Mouse (Mus musculus): Measurements from ENCODE around the gene Krtcap2. TPM values are rescaled to one million over a fixed set of nuclear protein-coding genes. Genes with fewer than 3 reads are reported as not detected.

Krtcap2 gene
- polyA plus RNA-seq, 1 experiment from 2014 or later: 349 TPM

- peak; percentile 99 for DNase-seq (ENCODE audit: low spot score)
- Histone ChIP-seq H3K27ac (replicated peaks; ENCODE audit: low read depth, low read length) (peak overlapping the region; percentile 86), H3K9me3 (ENCODE audit: control insufficient read depth, low read length) (no peaks in the 10 kb centered on the region), H3K4me1 (ENCODE audit: control insufficient read depth, insufficient read depth, low read length) (peaks cover 18% of the 10 kb centered on the region), H3K36me3 (ENCODE audit: control insufficient read depth, insufficient read depth, low read length) (peaks cover 11% of the 10 kb centered on the region), H3K4me2 (ENCODE audit: low read depth, low read length) (peak overlapping the region; percentile 67), H3K9ac (ENCODE audit: low read depth, low read length) (peak overlapping the region; percentile 53), H3K4me3 (ENCODE audit: low read depth, low read length) (peak overlapping the region; percentile 38), H3K27me3 (replicated peaks; ENCODE audit: control insufficient read depth, insufficient read depth, low read length) (no peaks in the 10 kb centered on the region)
- WGBS: 4% methylated on average over 35 of the region's 41 CpGs
- peak; percentile 92 for ATAC-seq (ENCODE audit: low read depth)
Observed at GRCm38 (mm10) chr3:89227307-89228179, 18.2 kb upstream of the Krtcap2 start.

DNA sequence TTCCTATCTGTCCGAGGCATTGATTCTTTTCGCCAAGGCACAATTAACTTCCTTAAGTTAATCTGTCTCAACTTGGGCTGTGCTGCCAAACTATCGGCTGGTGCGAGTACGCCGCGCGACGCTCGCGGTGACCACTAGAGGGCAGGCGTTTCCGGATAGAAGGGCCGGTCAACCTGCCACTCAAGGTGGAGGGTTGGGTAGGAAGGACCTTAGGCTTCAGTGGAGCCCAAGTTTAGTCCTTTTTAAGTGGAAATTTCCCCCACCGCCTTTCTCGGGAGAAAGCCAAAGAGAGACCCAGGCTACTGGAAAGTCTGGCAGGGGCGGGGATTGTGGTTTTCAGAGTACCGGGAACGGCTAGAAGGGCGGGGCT, 17.6 kb upstream of the Krtcap2 start:
- H3K4me3 ChIP-seq (ENCODE audit: low read depth, low read length): peak overlapping the region; percentile 38
- H3K4me2 ChIP-seq (ENCODE audit: low read depth, low read length): peak overlapping the region; percentile 67
- peak overlapping the region; percentile 53 for H3K9ac ChIP-seq (ENCODE audit: low read depth, low read length)
- ATAC-seq (ENCODE audit: low read depth) (peak; percentile 51), DNase-seq (ENCODE audit: low spot score) (peak; percentile 89)
- H3K27me3 ChIP-seq (replicated peaks; ENCODE audit: control insufficient read depth, insufficient read depth, low read length): no peaks in the 10 kb centered on the region
- under 1% methylated on average over 19 of the region's 20 CpGs for WGBS
- peaks cover 11% of the 10 kb centered on the region for H3K36me3 ChIP-seq (ENCODE audit: control insufficient read depth, insufficient read depth, low read length)
- peaks cover 18% of the 10 kb centered on the region for H3K4me1 ChIP-seq (ENCODE audit: control insufficient read depth, insufficient read depth, low read length)
- H3K9me3 ChIP-seq (ENCODE audit: control insufficient read depth, low read length): no peaks in the 10 kb centered on the region
- peak overlapping the region; percentile 86 for H3K27ac ChIP-seq (replicated peaks; ENCODE audit: low read depth, low read length)

- Histone ChIP-seq H3K27me3 (replicated peaks; ENCODE audit: control insufficient read depth, insufficient read depth, low read length) (no peaks in the 10 kb centered on the region), H3K36me3 (ENCODE audit: control insufficient read depth, insufficient read depth, low read length) (peaks cover 11% of the 10 kb centered on the region), H3K27ac (replicated peaks; ENCODE audit: low read depth, low read length) (peak within 1 kb of the TSS; percentile 86), H3K4me1 (ENCODE audit: control insufficient read depth, insufficient read depth, low read length) (peaks cover 18% of the 10 kb centered on the region), H3K9me3 (ENCODE audit: control insufficient read depth, low read length) (no peaks in the 10 kb centered on the region), H3K9ac (ENCODE audit: low read depth, low read length) (peak within 1 kb of the TSS; percentile 53), H3K4me3 (ENCODE audit: low read depth, low read length) (peak within 1 kb of the TSS; percentile 38), H3K4me2 (ENCODE audit: low read depth, low read length) (peak within 1 kb of the TSS; percentile 67)
- ATAC-seq (ENCODE audit: low read depth) (no peak), DNase-seq (ENCODE audit: low spot score) (no peak)
- WGBS: 28% methylated on average over 10 of the region's 10 CpGs
Observed at GRCm38 (mm10) chr3:89228836-89229235, 16.9 kb upstream of the Krtcap2 start, which contains the start of gene Muc1. Muc1 (plus strand) TSS chr3:89229057.

- Histone ChIP-seq H3K36me3 (ENCODE audit: control insufficient read depth, insufficient read depth, low read length) (peaks cover 10% of the 10 kb centered on the region), H3K9me3 (ENCODE audit: control insufficient read depth, low read length) (no peaks in the 10 kb centered on the region), H3K4me3 (ENCODE audit: low read depth, low read length) (no peak overlapping the region), H3K4me1 (ENCODE audit: control insufficient read depth, insufficient read depth, low read length) (peaks cover 18% of the 10 kb centered on the region), H3K27me3 (replicated peaks; ENCODE audit: control insufficient read depth, insufficient read depth, low read length) (no peaks in the 10 kb centered on the region), H3K9ac (ENCODE audit: low read depth, low read length) (no peak overlapping the region), H3K27ac (replicated peaks; ENCODE audit: low read depth, low read length) (no peak overlapping the region), H3K4me2 (ENCODE audit: low read depth, low read length) (no peak overlapping the region)
- WGBS: 58% methylated on average over 4 of the region's 4 CpGs
- DNase-seq (ENCODE audit: low spot score) (no peak), ATAC-seq (ENCODE audit: low read depth) (no peak)
Observed at GRCm38 (mm10) chr3:89229276-89229675, 16.5 kb upstream of the Krtcap2 start.

DNA sequence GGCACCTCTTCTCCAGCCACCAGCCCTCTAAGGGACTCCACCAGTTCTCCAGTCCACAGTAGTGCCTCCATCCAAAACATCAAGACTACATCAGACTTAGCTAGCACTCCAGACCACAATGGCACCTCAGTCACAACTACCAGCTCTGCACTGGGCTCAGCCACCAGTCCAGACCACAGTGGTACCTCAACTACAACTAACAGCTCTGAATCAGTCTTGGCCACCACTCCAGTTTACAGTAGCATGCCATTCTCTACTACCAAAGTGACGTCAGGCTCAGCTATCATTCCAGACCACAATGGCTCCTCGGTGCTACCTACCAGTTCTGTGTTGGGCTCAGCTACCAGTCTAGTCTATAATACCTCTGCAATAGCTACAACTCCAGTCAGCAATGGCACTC, 15.2 kb upstream of the Krtcap2 start:
- 92% methylated on average over 2 of the region's 2 CpGs for WGBS
- Histone ChIP-seq H3K9ac (ENCODE audit: low read depth, low read length) (no peak overlapping the region), H3K4me2 (ENCODE audit: low read depth, low read length) (no peak overlapping the region), H3K9me3 (ENCODE audit: control insufficient read depth, low read length) (no peaks in the 10 kb centered on the region), H3K36me3 (ENCODE audit: control insufficient read depth, insufficient read depth, low read length) (peaks cover 7% of the 10 kb centered on the region; the same call in 1 of the 2 replicates), H3K4me1 (ENCODE audit: control insufficient read depth, insufficient read depth, low read length) (peaks cover 18% of the 10 kb centered on the region), H3K27me3 (replicated peaks; ENCODE audit: control insufficient read depth, insufficient read depth, low read length) (no peaks in the 10 kb centered on the region), H3K4me3 (ENCODE audit: low read depth, low read length) (no peak overlapping the region), H3K27ac (replicated peaks; ENCODE audit: low read depth, low read length) (no peak overlapping the region)
- DNase-seq (ENCODE audit: low spot score): no peak
- ATAC-seq (ENCODE audit: low read depth): no peak

DNA sequence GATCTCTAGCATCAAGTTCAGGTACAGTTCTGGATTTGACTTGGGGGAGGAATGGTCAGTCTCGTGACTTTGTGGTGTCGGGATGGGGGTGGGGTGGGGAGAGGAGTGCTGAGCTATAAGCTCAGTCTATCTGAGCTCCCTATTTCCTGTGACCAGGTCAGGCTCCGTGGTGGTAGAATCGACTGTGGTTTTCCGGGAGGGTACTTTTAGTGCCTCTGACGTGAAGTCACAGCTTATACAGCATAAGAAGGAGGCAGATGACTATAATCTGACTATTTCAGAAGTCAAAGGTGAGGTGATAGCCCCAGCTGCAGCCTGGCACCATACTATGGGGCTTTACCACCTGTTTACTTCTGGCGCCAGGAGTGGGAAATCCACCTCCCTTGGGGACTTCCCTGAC, 14.4 kb upstream of the Krtcap2 start:
- no peak for DNase-seq (ENCODE audit: low spot score)
- Histone ChIP-seq H3K4me3 (ENCODE audit: low read depth, low read length) (no peak overlapping the region), H3K36me3 (ENCODE audit: control insufficient read depth, insufficient read depth, low read length) (0 out of 2 replicates have a peak, but pooled peaks cover 9% of the 10 kb centered on the region), H3K9ac (ENCODE audit: low read depth, low read length) (no peak overlapping the region), H3K27me3 (replicated peaks; ENCODE audit: control insufficient read depth, insufficient read depth, low read length) (no peaks in the 10 kb centered on the region), H3K27ac (replicated peaks; ENCODE audit: low read depth, low read length) (no peak overlapping the region), H3K9me3 (ENCODE audit: control insufficient read depth, low read length) (no peaks in the 10 kb centered on the region), H3K4me2 (ENCODE audit: low read depth, low read length) (no peak overlapping the region), H3K4me1 (ENCODE audit: control insufficient read depth, insufficient read depth, low read length) (peaks cover 13% of the 10 kb centered on the region)
- no peak for ATAC-seq (ENCODE audit: low read depth)
- 64% methylated on average over 7 of the region's 7 CpGs for WGBS

GRCm38 (mm10) chr3:89231772-89232275, 13.9 kb upstream of the Krtcap2 start:
- Histone ChIP-seq H3K4me2 (ENCODE audit: low read depth, low read length) (no peak overlapping the region), H3K4me1 (ENCODE audit: control insufficient read depth, insufficient read depth, low read length) (peaks cover 9% of the 10 kb centered on the region), H3K9me3 (ENCODE audit: control insufficient read depth, low read length) (no peaks in the 10 kb centered on the region), H3K27ac (replicated peaks; ENCODE audit: low read depth, low read length) (no peak overlapping the region), H3K4me3 (ENCODE audit: low read depth, low read length) (no peak overlapping the region), H3K27me3 (replicated peaks; ENCODE audit: control insufficient read depth, insufficient read depth, low read length) (no peaks in the 10 kb centered on the region), H3K36me3 (ENCODE audit: control insufficient read depth, insufficient read depth, low read length) (0 out of 2 replicates have a peak, but pooled peaks cover 9% of the 10 kb centered on the region), H3K9ac (ENCODE audit: low read depth, low read length) (no peak overlapping the region)
- DNase-seq (ENCODE audit: low spot score) (no peak), ATAC-seq (ENCODE audit: low read depth) (no peak)
- 77% methylated on average over 16 of the region's 16 CpGs for WGBS

DNA sequence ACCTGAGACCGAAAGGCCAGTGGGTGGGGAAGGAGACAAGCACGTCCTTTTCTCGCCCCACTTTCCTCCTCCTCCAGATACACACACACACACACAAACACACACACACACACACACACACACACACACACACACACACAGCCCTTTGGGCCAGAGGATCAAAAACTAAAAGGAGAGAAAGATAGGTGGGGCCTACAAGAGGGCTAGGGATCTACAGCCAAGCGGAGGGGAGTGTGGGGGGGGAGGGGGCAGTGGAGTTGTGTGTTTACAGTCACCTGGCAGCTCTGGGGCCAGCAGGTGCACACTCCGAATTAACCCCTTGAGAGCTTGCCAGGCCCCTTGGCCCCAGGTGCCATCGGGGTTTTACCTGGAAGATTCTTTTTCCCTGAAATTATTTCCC, 13.2 kb upstream of the Krtcap2 start:
- H3K9me3 ChIP-seq (ENCODE audit: control insufficient read depth, low read length): no peaks in the 10 kb centered on the region
- H3K9ac ChIP-seq (ENCODE audit: low read depth, low read length): no peak overlapping the region
- no peak overlapping the region for H3K27ac ChIP-seq (replicated peaks; ENCODE audit: low read depth, low read length)
- H3K36me3 ChIP-seq (ENCODE audit: control insufficient read depth, insufficient read depth, low read length): 0 out of 2 replicates have a peak, but pooled peaks cover 14% of the 10 kb centered on the region
- no peaks in the 10 kb centered on the region for H3K27me3 ChIP-seq (replicated peaks; ENCODE audit: control insufficient read depth, insufficient read depth, low read length)
- H3K4me1 ChIP-seq (ENCODE audit: control insufficient read depth, insufficient read depth, low read length): 0 out of 2 replicates have a peak, but pooled peaks cover 6% of the 10 kb centered on the region
- ATAC-seq (ENCODE audit: low read depth): no peak
- WGBS: 60% methylated on average over 5 of the region's 6 CpGs
- no peak for DNase-seq (ENCODE audit: low spot score)
- H3K4me2 ChIP-seq (ENCODE audit: low read depth, low read length): no peak overlapping the region
- no peak overlapping the region for H3K4me3 ChIP-seq (ENCODE audit: low read depth, low read length)

Data from embryonic facial prominence, embryonic 14.5 days (tissue).